Mouse (Mus musculus) large intestine, adult 2 months (tissue): ENCODE measurements at regions not wholly inside any gene's neighbourhood (a gene's known extent, or its start where the extent isn't known, plus 50 kb on each side); places are given as distances from the start of the nearest gene placed in this dataset.

Experiments used
- DNase-seq: peaks from one replicate; pipeline ENCODE4 v3.0.0-alpha.2; 2012; ENCODE audit warnings: low read depth, low spot score
- WGBS: fragments of 180-500 bp; shearing (Covaris S2); methylation state at CpG from one replicate; pipeline ENCODE4 v1.1.7; 2018; 5-methylcytosine and 5-hydroxymethylcytosine counted together

DNA sequence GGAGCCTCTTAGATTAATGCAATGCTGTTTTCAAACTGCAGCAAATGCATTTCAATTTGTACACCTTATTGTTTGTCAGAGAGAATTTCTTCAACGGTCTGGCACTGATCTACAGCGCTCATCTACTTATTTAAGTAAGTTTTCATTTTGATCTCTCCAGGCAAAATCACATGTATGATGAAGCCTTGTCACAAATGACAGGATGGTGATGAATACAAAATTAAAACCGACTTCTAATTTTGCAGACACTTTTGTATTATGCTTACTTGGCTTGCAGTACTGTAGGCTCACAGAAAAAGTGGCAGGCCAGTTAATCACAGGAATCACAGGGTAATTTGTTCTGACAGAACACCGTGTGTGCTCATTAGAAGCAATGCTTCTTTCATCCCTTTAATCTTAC, 406.4 kb downstream of the Gria2 start:
- 76% methylated on average over 4 of the region's 4 CpGs for WGBS
- no peak for DNase-seq

DNA sequence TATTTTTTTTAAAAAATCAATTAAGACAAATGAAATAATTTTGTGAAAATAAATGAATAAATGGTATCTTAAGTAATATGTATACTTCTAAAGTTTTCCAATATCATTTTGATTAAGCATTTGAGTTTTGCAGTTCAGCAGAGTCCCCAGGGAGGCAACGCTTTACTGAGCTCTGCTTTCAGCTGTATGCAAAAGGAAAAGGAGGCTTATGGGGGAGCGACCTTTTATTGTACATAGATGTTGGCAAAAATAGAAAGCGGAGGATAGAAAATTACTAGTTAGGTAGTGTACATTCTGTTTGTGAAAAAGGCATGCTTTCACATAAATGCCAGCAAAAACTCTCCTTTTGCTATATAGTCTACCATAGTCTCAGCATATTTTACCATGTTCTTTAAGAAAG, 382.2 kb downstream of the Gria2 start:
- no peak for DNase-seq
- 79% methylated on average over 3 of the region's 3 CpGs for WGBS

DNA sequence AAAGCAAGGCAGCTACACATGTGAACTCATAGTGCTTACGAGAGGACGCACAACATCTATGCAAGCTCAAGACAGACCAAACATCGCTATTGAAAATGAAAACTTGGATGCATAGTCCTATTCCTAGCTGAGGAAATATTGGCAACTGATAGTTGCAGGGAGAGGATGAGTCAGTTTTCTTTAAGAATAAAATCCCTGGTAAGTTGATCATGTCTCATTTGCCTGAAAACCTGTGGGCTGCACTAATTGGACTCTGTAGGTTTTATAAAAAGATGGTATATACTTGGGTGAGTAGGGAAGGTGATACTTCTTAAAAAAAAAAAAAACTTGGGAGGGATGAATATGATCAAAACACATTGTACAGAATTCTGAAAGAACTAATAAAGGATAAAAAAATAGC, 381.2 kb downstream of the Gria2 start:
- no peak for DNase-seq
- 94% methylated on average over 3 of the region's 3 CpGs for WGBS

DNA sequence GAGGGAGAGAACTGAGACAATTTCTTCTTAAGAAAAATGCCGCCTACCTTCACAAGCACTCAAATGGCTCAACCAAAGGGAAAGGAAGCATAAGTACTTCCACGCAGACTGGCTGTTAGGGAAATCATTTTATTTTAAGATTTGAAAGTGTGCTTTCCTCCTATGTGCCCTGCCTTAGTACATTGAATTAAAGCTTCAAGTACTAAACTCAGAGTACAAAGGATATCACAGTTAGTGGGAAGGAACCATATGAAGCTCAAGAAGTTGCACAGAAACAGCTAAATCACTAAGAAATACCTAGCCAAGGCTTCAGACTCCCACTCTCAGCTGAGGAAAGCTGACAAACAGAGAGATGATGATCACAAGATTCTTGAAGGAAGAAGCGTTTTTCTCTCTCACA, 380.5 kb downstream of the Gria2 start:
- DNase-seq: no peak
- 77% methylated on average over 3 of the region's 3 CpGs for WGBS

DNA sequence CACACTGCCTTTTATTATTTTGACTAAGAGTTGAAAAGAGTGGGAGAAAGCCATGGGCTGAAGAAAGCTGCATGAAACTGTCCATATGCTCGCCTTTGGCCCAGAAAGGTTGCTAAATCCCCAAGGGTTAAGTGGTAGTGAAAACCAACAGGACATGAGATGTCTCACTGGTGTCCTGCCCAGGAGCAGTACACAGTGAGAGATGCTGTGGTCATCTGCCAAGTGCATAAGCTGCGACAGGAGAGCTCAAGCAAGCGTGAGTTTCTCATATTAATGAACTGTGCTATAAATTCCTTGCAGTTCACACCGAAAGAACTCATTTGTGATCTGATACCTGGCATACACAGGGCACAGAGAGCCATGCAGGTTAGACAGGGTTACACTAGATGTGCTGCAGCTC, 380.0 kb downstream of the Gria2 start:
- DNase-seq: no peak
- WGBS: 72% methylated on average over 4 of the region's 4 CpGs
